In genomic region chr7:126250481-126250880, GRCm38 (mm10) we compare ENCODE assay signal across 16 mouse cellular contexts. TPM values are rescaled to one million over a fixed set of nuclear protein-coding genes. Genes with fewer than 3 reads are reported as not detected.
A peak's percentile ranks its signal among the peaks of the same experiment; 100 is the strongest.
DNase-seq lines count a peak whose midpoint lies in the region; ATAC-seq lines count a peak whose summit lies in the region.
"Had no signal": no experiment of that assay in that cellular context is flagged by ENCODE, and none has a peak within 500 bp of the region (broad histone marks: within the 10 kb centered on the region; RNA-seq: fewer than 3 reads in every experiment).

No protein-coding gene starts in this region.

- no peaks in the 10 kb centered on the region for H3K36me3 ChIP-seq in heart, embryonic 10.5 days
- H3K36me3 ChIP-seq in heart, embryonic 14.5 days (ENCODE audit: control insufficient read depth, insufficient read depth, low read length): no peaks in the 10 kb centered on the region
- H3K36me3 ChIP-seq: forebrain, embryonic 12.5 days; heart, embryonic 13.5 days; neural tube, embryonic 12.5 days had no signal

- no peak overlapping the region for H3K27ac ChIP-seq in heart, embryonic 10.5 days
- no peak overlapping the region for H3K27ac ChIP-seq in heart, embryonic 14.5 days (replicated peaks in 1 of 2; ENCODE audit: control insufficient read depth in 1 of 2, insufficient read depth in 1 of 2, low read depth in 2 of 2, low read length in 2 of 2)
- H3K27ac ChIP-seq: forebrain, embryonic 12.5 days; heart, embryonic 13.5 days; kidney, postnatal 0 days; neural tube, embryonic 12.5 days had no signal

- H3K9me3 ChIP-seq in heart, embryonic 10.5 days: no peaks in the 10 kb centered on the region
- H3K9me3 ChIP-seq in heart, embryonic 14.5 days (ENCODE audit: control insufficient read depth, low read length): no peaks in the 10 kb centered on the region
- H3K9me3 ChIP-seq: forebrain, embryonic 12.5 days; heart, embryonic 13.5 days; neural tube, embryonic 12.5 days had no signal

- H3K4me3 ChIP-seq in heart, embryonic 10.5 days: no peak overlapping the region
- H3K4me3 ChIP-seq in heart, embryonic 14.5 days (ENCODE audit: control insufficient read depth in 1 of 2, insufficient read depth in 1 of 2, low read depth in 1 of 2, low read length in 2 of 2): no peak overlapping the region
- H3K4me3 ChIP-seq: forebrain, embryonic 12.5 days; heart, embryonic 13.5 days; neural tube, embryonic 12.5 days had no signal

- WGBS in heart, embryonic 10.5 days: 79% methylated on average over 7 of the region's 7 CpGs
- WGBS in heart, embryonic 14.5 days: 84% methylated on average over 7 of the region's 7 CpGs

- H3K4me1 ChIP-seq in heart, embryonic 10.5 days: peaks cover 49% of the 10 kb centered on the region
- H3K4me1 ChIP-seq in heart, embryonic 14.5 days (ENCODE audit: control insufficient read depth in 2 of 2, insufficient read depth in 2 of 2, low read length in 2 of 2): peaks cover 10 to 40% of the 10 kb centered on the region in 2 experiments; a peak in 3 of 4 replicates

- peak; percentile 78 to 82 for DNase-seq in heart, adult 18-20 months
- no peak for DNase-seq in heart, embryonic 10.5 days (ENCODE audit: low spot score)
- DNase-seq in cerebellum, postnatal 14 days: peak; percentile 75 to 76
- DNase-seq in adipocyte (ENCODE audit: low spot score): no peak
- no peak for DNase-seq in embryo, embryonic 9.5 days (ENCODE audit: extremely low spot score)
- DNase-seq in frontal cortex, adult 2 months (ENCODE audit: extremely low spot score in 1 of 2, low spot score in 1 of 2): no peak
- DNase-seq: liver; lung, adult 2 months; midbrain, embryonic 14.5 days; thymus, postnatal 4 days had no signal

- no peak for ATAC-seq in heart, embryonic 14.5 days (ENCODE audit: insufficient number of reproducible peaks, insufficient read depth, low FRiP score, low read depth)
- no peak for ATAC-seq in erythroid progenitor cell, adult 5-6 weeks (replicated peaks; ENCODE audit: low FRiP score, poor library complexity, severe bottlenecking)

- H3K27me3 ChIP-seq in heart, embryonic 10.5 days (ENCODE audit: insufficient read depth, poor library complexity, severe bottlenecking): peaks cover 34% of the 10 kb centered on the region; the same call in 1 of the 2 replicates
- H3K27me3 ChIP-seq in heart, embryonic 14.5 days (ENCODE audit: control insufficient read depth, insufficient read depth, low read length): no peaks in the 10 kb centered on the region
- H3K27me3 ChIP-seq: neural tube, embryonic 12.5 days had no signal

- H3K9ac ChIP-seq in heart, embryonic 14.5 days (ENCODE audit: low read length): no peak overlapping the region
- H3K9ac ChIP-seq: forebrain, embryonic 12.5 days; neural tube, embryonic 12.5 days had no signal

- H3K4me2 ChIP-seq in heart, embryonic 14.5 days (ENCODE audit: low read length): peak overlapping the region; percentile 82; the same call in 1 of the 2 replicates
- H3K4me2 ChIP-seq: forebrain, embryonic 12.5 days; neural tube, embryonic 12.5 days had no signal

RNA-seq across cellular contexts. Expression of gene Sbk1, which starts 21.9 kb away (rescaled TPM):
- total RNA-seq in heart, adult 18-20 months (2021): 10 to 100 TPM; 72.3 to 73.8 TPM
- 16.3 and 33.5 TPM in 2 replicates for polyA plus RNA-seq in heart, embryonic 10.5 days (2016; fragmentation: Nextera tagmentation; extraction: Ambion mirVana)
- 15.2 and 16.8 TPM in 2 replicates for polyA plus RNA-seq in heart, embryonic 14.5 days (2014; fragmentation: Nextera tagmentation; extraction: Ambion mirVana)
- total RNA-seq in erythroid progenitor cell, adult 5-6 weeks (2015; ENCODE audit: low replicate concordance): 2.5 and 5.0 TPM in 2 replicates
- total RNA-seq in erythroid progenitor cell, adult 5-6 weeks (2017; ENCODE audit: low replicate concordance): 3.4 and 4.0 TPM in 2 replicates
- polyA plus RNA-seq in frontal cortex, adult 2 months (2012; rRNA removed): 54.4 and 56.0 TPM in 2 replicates

RNA-seq across cellular contexts. Expression of gene Xpo6, which starts 50.2 kb away (rescaled TPM):
- total RNA-seq in heart, adult 18-20 months (2021): 10 to 100 TPM; 11.7 to 17.1 TPM
- polyA plus RNA-seq in heart, embryonic 10.5 days (2016; fragmentation: Nextera tagmentation; extraction: Ambion mirVana): 42.9 and 57.5 TPM in 2 replicates
- polyA plus RNA-seq in heart, embryonic 14.5 days (2014; fragmentation: Nextera tagmentation; extraction: Ambion mirVana): 33.8 and 39.0 TPM in 2 replicates
- total RNA-seq in erythroid progenitor cell, adult 5-6 weeks (2015; ENCODE audit: low replicate concordance): 58.4 and 66.2 TPM in 2 replicates
- total RNA-seq in erythroid progenitor cell, adult 5-6 weeks (2017; ENCODE audit: low replicate concordance): 21.9 and 25.2 TPM in 2 replicates
- polyA plus RNA-seq in frontal cortex, adult 2 months (2012; rRNA removed): 174 and 191 TPM in 2 replicates

Comparison
In these comparisons a context has a peak if more than half of its experiments do, and no peak if none do; other contexts are left out.
1. DNase-seq: peak in heart, adult 18-20 months (2 of 2) and cerebellum, postnatal 14 days (2 of 2); none in heart, embryonic 10.5 days (single experiment), adipocyte (single experiment), embryo, embryonic 9.5 days (single experiment) and frontal cortex, adult 2 months (0 of 2).